8 mouse cellular contexts compared by ENCODE assay signal in genomic region chr5:43807744-43808696, GRCm38 (mm10). TPM values are rescaled to one million over a fixed set of nuclear protein-coding genes. Genes with fewer than 3 reads are reported as not detected.
DNase-seq lines count a peak whose midpoint lies in the region; ATAC-seq and TF ChIP-seq lines count a peak whose summit lies in the region.

No protein-coding gene starts in this region.

- H3K9ac ChIP-seq in embryonic facial prominence, embryonic 11.5 days (replicated peaks; ENCODE audit: low read length), result peak overlapping the region; percentile 56
- H3K9ac ChIP-seq in heart, adult 2 months (ENCODE audit: low read depth, low read length), result peak overlapping the region; percentile 82
- H3K9ac ChIP-seq in midbrain, embryonic 11.5 days (ENCODE audit: low read length), result peak overlapping the region; percentile 81

- peak overlapping the region; percentile 30 for H3K4me3 ChIP-seq in embryonic facial prominence, embryonic 11.5 days (ENCODE audit: low read depth, low read length)
- peak overlapping the region; percentile 42 for H3K4me3 ChIP-seq in heart, adult 2 months
- H3K4me3 ChIP-seq in limb, embryonic 10.5 days, result peak overlapping the region; percentile 62
- peak overlapping the region; percentile 42 for H3K4me3 ChIP-seq in midbrain, embryonic 11.5 days (ENCODE audit: low read depth, low read length)

- no peak overlapping the region for H3K27ac ChIP-seq in embryonic facial prominence, embryonic 11.5 days (replicated peaks; ENCODE audit: low read depth, low read length)
- peak overlapping the region; percentile 17 for H3K27ac ChIP-seq in heart, adult 2 months
- peak overlapping the region; percentile 88 for H3K27ac ChIP-seq in limb, embryonic 10.5 days
- peak overlapping the region; percentile 67 for H3K27ac ChIP-seq in midbrain, embryonic 11.5 days (ENCODE audit: low read depth, low read length)

- TF ChIP-seq CTCF in heart, adult 2 months (IDR thresholded peaks at IDR 0.05), result no peak

- H3K36me3 ChIP-seq in embryonic facial prominence, embryonic 11.5 days (replicated peaks; ENCODE audit: control insufficient read depth, insufficient read depth, low read depth, low read length), result no peaks in the 10 kb centered on the region
- no peaks in the 10 kb centered on the region for H3K36me3 ChIP-seq in heart, adult 2 months (ENCODE audit: control insufficient read depth, insufficient read depth, low read length)
- no peaks in the 10 kb centered on the region for H3K36me3 ChIP-seq in limb, embryonic 10.5 days
- H3K36me3 ChIP-seq in midbrain, embryonic 11.5 days (ENCODE audit: control insufficient read depth, insufficient read depth, low read length), result no peaks in the 10 kb centered on the region

- H3K9me3 ChIP-seq in embryonic facial prominence, embryonic 11.5 days (replicated peaks; ENCODE audit: control insufficient read depth, low read length), result no peaks in the 10 kb centered on the region
- no peaks in the 10 kb centered on the region for H3K9me3 ChIP-seq in limb, embryonic 10.5 days (replicated peaks)
- no peaks in the 10 kb centered on the region for H3K9me3 ChIP-seq in midbrain, embryonic 11.5 days (ENCODE audit: control insufficient read depth, low read length)

- H3K4me2 ChIP-seq in embryonic facial prominence, embryonic 11.5 days (ENCODE audit: low read depth, low read length), result peak overlapping the region; percentile 45
- H3K4me2 ChIP-seq in midbrain, embryonic 11.5 days, result peak overlapping the region; percentile 69

- intact Hi-C loops in heart, adult 2 months (cut with DNase I), result no loop called here

- no peaks in the 10 kb centered on the region for H3K4me1 ChIP-seq in embryonic facial prominence, embryonic 11.5 days (ENCODE audit: control insufficient read depth, insufficient read depth, low read length)
- H3K4me1 ChIP-seq in heart, adult 2 months (ENCODE audit: control insufficient read depth, insufficient read depth, low read length), result no peaks in the 10 kb centered on the region
- H3K4me1 ChIP-seq in limb, embryonic 10.5 days, result peaks cover 8% of the 10 kb centered on the region; the same call in 1 of the 2 replicates
- H3K4me1 ChIP-seq in midbrain, embryonic 11.5 days (ENCODE audit: control insufficient read depth, insufficient read depth, low read length), result peaks cover 2% of the 10 kb centered on the region; the same call in 1 of the 2 replicates

- no peaks in the 10 kb centered on the region for H3K79me2 ChIP-seq in heart, adult 2 months (replicated peaks; ENCODE audit: control insufficient read depth, insufficient read depth, low read length)

- peak; percentile 90 for DNase-seq in adrenal gland, postnatal 10 days
- peak; percentile 91 for DNase-seq in embryonic facial prominence, embryonic 11.5 days (ENCODE audit: low spot score)
- peak; percentile 84 for DNase-seq in heart, adult 2 months
- peak; percentile 58 for DNase-seq in kidney, adult 18-20 months
- DNase-seq in limb, embryonic 10.5 days (ENCODE audit: low spot score), result peak; percentile 87
- peak; percentile 98 for DNase-seq in midbrain, embryonic 11.5 days (ENCODE audit: low spot score, missing footprints)
- DNase-seq in right cerebral cortex, postnatal 4 days, result peak; percentile 81
- peak; percentile 73 to 85 for DNase-seq in urinary bladder, postnatal 4 days (ENCODE audit: low spot score in 2 of 2)

- WGBS in embryonic facial prominence, embryonic 11.5 days, result 4% methylated on average over 48 of the region's 48 CpGs
- 6% methylated on average over 48 of the region's 48 CpGs for WGBS in heart, adult 2 months
- WGBS in limb, embryonic 10.5 days, result 3% methylated on average over 48 of the region's 48 CpGs
- 4% methylated on average over 48 of the region's 48 CpGs for WGBS in midbrain, embryonic 11.5 days

- no peak for TF ChIP-seq EP300 in heart, adult 2 months (IDR thresholded peaks at IDR 0.05; ENCODE audit: insufficient read depth, low read depth, low read length)

- H3K27me3 ChIP-seq in embryonic facial prominence, embryonic 11.5 days (ENCODE audit: control insufficient read depth, insufficient read depth, low read length), result no peaks in the 10 kb centered on the region
- H3K27me3 ChIP-seq in heart, adult 2 months (ENCODE audit: control insufficient read depth, insufficient read depth, low read length), result no peaks in the 10 kb centered on the region
- H3K27me3 ChIP-seq in limb, embryonic 10.5 days (ENCODE audit: low read depth, poor library complexity, severe bottlenecking), result no peaks in the 10 kb centered on the region
- no peaks in the 10 kb centered on the region for H3K27me3 ChIP-seq in midbrain, embryonic 11.5 days (ENCODE audit: control insufficient read depth, insufficient read depth, low read length)

- peak; percentile 91 for ATAC-seq in embryonic facial prominence, embryonic 11.5 days (replicated peaks; ENCODE audit: insufficient number of reproducible peaks, low FRiP score, low TSS enrichment, low read depth)
- ATAC-seq in midbrain, embryonic 11.5 days (ENCODE audit: low FRiP score), result peak; percentile 97

- peak; percentile 43; the same call in 1 of the 2 replicates for TF ChIP-seq POLR2A in heart, adult 2 months (IDR thresholded peaks at IDR 0.05; ENCODE audit: insufficient read depth, low read depth, low read length)

RNA-seq across cellular contexts. Expression of gene Bst1, which starts 10.7 kb away (rescaled TPM):
- total RNA-seq in adrenal gland, postnatal 10 days (2021), result 1 to 10 TPM in 1 of 2 experiments, under 1 TPM in 1; 1.00 to 1.6 TPM
- polyA plus RNA-seq in embryonic facial prominence, embryonic 11.5 days (2014; fragmentation: Nextera tagmentation; extraction: Ambion mirVana), result 0.15 TPM in 1 of 2 replicates, not detected in the other
- total RNA-seq in heart, adult 2 months (2021), result 1 to 10 TPM; 1.6 to 3.3 TPM
- 1.3 and 1.7 TPM in 2 replicates for polyA plus RNA-seq in heart, adult 2 months (2012; rRNA removed)
- polyA plus RNA-seq in limb, embryonic 10.5 days (2016; fragmentation: Nextera tagmentation; extraction: Ambion mirVana), result 0.05 and 0.21 TPM in 2 replicates
- polyA plus RNA-seq in midbrain, embryonic 11.5 days (2014; fragmentation: Nextera tagmentation; extraction: Ambion mirVana), result 0.12 TPM in 1 of 2 replicates, not detected in the other

RNA-seq across cellular contexts. Expression of gene Fbxl5, which starts 13.4 kb away (rescaled TPM):
- total RNA-seq in adrenal gland, postnatal 10 days (2021), result 10 to 100 TPM; 46.3 to 48.6 TPM
- polyA plus RNA-seq in embryonic facial prominence, embryonic 11.5 days (2014; fragmentation: Nextera tagmentation; extraction: Ambion mirVana), result 71.3 and 83.4 TPM in 2 replicates
- 10 to 100 TPM; 32.6 to 39.0 TPM for total RNA-seq in heart, adult 2 months (2021)
- polyA plus RNA-seq in heart, adult 2 months (2012; rRNA removed), result 20.1 and 32.0 TPM in 2 replicates
- 47.3 and 51.9 TPM in 2 replicates for polyA plus RNA-seq in limb, embryonic 10.5 days (2016; fragmentation: Nextera tagmentation; extraction: Ambion mirVana)
- polyA plus RNA-seq in midbrain, embryonic 11.5 days (2014; fragmentation: Nextera tagmentation; extraction: Ambion mirVana), result 73.1 and 79.5 TPM in 2 replicates
